Mouse (Mus musculus) limb, embryonic 12.5 days (tissue): ENCODE data around the gene Haghl. TPM values are rescaled to one million over a fixed set of nuclear protein-coding genes. Genes with fewer than 3 reads are reported as not detected.
A peak's percentile ranks its signal among the peaks of the same experiment; 100 is the strongest.

Source experiments
- ATAC-seq: fragments of 200-750 bp; cut with Nextera tagmentation; 2 replicates; pipeline ENCODE4 v1.8.0; 2017; ENCODE audit warnings: low read depth, moderate TSS enrichment; ENCODE audit not compliant: insufficient number of reproducible peaks, insufficient read depth, low FRiP score, low TSS enrichment
- H3K27ac ChIP-seq: fragments of 300-500 bp; sonication (generic); 2 replicates; pipeline ENCODE4 v1.5.1; 2016; ENCODE audit warnings: mild to moderate bottlenecking, moderate library complexity
- H3K27me3 ChIP-seq: fragments of 300-500 bp; sonication (generic); 2 replicates; pipeline ENCODE4 v1.6.1; 2016; ENCODE audit warnings: mild to moderate bottlenecking, moderate library complexity
- H3K36me3 ChIP-seq: fragments of 300-500 bp; sonication (generic); 2 replicates; pipeline ENCODE4 v1.6.1; 2016; ENCODE audit warnings: mild to moderate bottlenecking, moderate library complexity
- H3K4me1 ChIP-seq: fragments of 300-500 bp; sonication (generic); replicated peaks from 2 replicates; pipeline ENCODE4 v1.6.1; 2016
- H3K4me2 ChIP-seq: fragments of 300-500 bp; sonication (generic); 2 replicates; pipeline ENCODE4 v1.6.1; 2016; ENCODE audit warnings: mild to moderate bottlenecking, moderate library complexity
- H3K4me3 ChIP-seq: fragments of 300-500 bp; sonication (generic); replicated peaks from 2 replicates; pipeline ENCODE4 v1.5.1; 2016; ENCODE audit warnings: mild to moderate bottlenecking
- H3K9ac ChIP-seq: fragments of 300-500 bp; sonication (generic); replicated peaks from 2 replicates; pipeline ENCODE4 v1.6.1; 2016; ENCODE audit warnings: mild to moderate bottlenecking, moderate library complexity
- H3K9me3 ChIP-seq: fragments of 300-500 bp; sonication (generic); 2 replicates; pipeline ENCODE4 v1.6.1; 2016; ENCODE audit warnings: mild to moderate bottlenecking, moderate library complexity
- WGBS: fragments of 180-500 bp; shearing (Covaris S2); methylation state at CpG from one replicate; pipeline ENCODE4 v1.1.7; 2016; 5-methylcytosine and 5-hydroxymethylcytosine counted together
- polyA plus RNA-seq: library from polyadenylated mRNA; unstranded; fragments of >200 nt; fragmentation: Nextera tagmentation; extraction: Ambion mirVana; gene quantifications from 2 replicates; pipeline ENCODE4 v1.2.1, GENCODE M21; 2016

The Haghl gene
- polyA plus RNA-seq, 1 experiment from 2014 or later, result 89.8 TPM

GRCm38 (mm10) chr17:25783861-25784574, 1.5 kb downstream of the Haghl start:
- ATAC-seq, result no peak
- Histone ChIP-seq H3K4me2 (peak overlapping the region; percentile 82), H3K9me3 (no peaks in the 10 kb centered on the region), H3K4me1 (peaks cover 24% of the 10 kb centered on the region), H3K4me3 (peak overlapping the region; percentile 64), H3K36me3 (peaks cover 72% of the 10 kb centered on the region), H3K27ac (peak overlapping the region; percentile 95; the same call in 1 of the 2 replicates), H3K27me3 (no peaks in the 10 kb centered on the region), H3K9ac (peak overlapping the region; percentile 78)
- WGBS, result 79% methylated on average over 15 of the region's 15 CpGs

GRCm38 (mm10) chr17:25783086-25783485, 2.4 kb downstream of the Haghl start:
- no peaks in the 10 kb centered on the region for H3K27me3 ChIP-seq
- H3K4me2 ChIP-seq, result no peak overlapping the region
- H3K4me3 ChIP-seq, result no peak overlapping the region
- H3K27ac ChIP-seq, result no peak overlapping the region
- no peak overlapping the region for H3K9ac ChIP-seq
- 85% methylated on average over 7 of the region's 7 CpGs for WGBS
- no peaks in the 10 kb centered on the region for H3K9me3 ChIP-seq
- H3K36me3 ChIP-seq, result peaks cover 66% of the 10 kb centered on the region
- H3K4me1 ChIP-seq, result peaks cover 24% of the 10 kb centered on the region
- ATAC-seq, result no peak

DNA sequence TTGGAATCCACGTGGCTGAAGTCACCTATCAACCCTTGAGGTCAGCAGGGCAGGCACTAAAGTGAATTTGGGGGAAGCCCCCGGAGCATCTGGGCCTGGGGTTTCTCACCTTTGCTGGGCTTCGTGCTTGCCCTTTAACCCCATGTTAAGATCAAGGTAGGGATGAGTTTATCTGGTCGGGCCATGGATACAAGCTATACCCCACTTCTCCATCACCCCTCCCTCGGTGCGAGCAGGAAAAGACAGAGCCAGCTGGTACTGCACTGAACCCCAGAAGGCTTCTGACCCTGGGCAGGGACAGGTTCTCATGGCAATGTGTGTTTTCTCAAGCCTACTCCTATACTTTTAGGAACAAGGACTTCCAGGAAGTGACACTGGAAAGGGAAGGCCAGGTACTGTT, 4.1 kb downstream of the Haghl start:
- no peak for ATAC-seq
- WGBS, result 70% methylated on average over 6 of the region's 6 CpGs
- Histone ChIP-seq H3K27ac (no peak overlapping the region), H3K9me3 (no peaks in the 10 kb centered on the region), H3K4me1 (peaks cover 24% of the 10 kb centered on the region), H3K4me3 (no peak overlapping the region), H3K9ac (no peak overlapping the region), H3K36me3 (peaks cover 64% of the 10 kb centered on the region), H3K27me3 (no peaks in the 10 kb centered on the region), H3K4me2 (no peak overlapping the region)

GRCm38 (mm10) chr17:25777948-25778347, 7.5 kb downstream of the Haghl start:
- no peak overlapping the region for H3K27ac ChIP-seq
- no peaks in the 10 kb centered on the region for H3K27me3 ChIP-seq
- H3K4me3 ChIP-seq, result no peak overlapping the region
- peaks cover 49% of the 10 kb centered on the region for H3K36me3 ChIP-seq
- no peak for ATAC-seq
- H3K4me1 ChIP-seq, result peaks cover 10% of the 10 kb centered on the region
- no peak overlapping the region for H3K9ac ChIP-seq
- no peak overlapping the region for H3K4me2 ChIP-seq
- no peaks in the 10 kb centered on the region for H3K9me3 ChIP-seq
- WGBS, result 93% methylated on average over 5 of the region's 5 CpGs

DNA sequence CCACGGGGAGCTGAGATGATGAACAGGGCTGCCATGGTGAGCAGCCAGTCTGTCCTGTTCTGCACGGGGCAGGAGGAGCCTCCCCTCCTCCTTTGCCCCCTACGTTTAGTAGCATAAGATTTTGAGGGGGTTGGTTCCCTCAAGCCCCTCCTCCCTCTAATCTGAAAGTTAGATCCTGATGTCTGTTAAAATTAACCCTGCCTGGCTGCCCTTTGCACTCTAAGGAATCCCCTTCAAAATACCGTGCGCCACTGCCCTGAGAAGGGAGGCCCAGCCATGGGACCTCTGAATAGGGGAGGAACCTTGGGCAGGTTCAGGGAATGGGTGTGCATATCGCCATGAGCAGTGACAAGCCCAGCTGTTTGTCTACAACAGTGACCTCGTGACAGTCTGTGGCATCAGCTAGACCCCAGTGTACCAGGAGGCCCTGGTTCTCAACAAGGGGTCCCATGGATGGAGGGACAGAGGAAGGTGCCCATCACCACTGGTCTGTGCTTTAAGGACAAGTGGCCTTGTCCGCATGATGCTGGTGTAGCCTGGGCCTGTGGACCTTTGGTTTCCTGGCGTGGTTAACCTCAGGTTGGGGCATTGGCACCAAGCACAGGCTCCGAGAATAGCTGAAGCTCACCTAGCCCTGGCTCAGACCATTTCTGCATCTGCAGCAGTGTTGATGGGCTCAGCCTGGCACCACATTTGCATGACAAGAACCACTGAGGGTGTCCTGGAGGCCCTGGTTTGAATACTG, 10.0 kb downstream of the Haghl start:
- Histone ChIP-seq H3K4me3 (no peak overlapping the region), H3K27ac (no peak overlapping the region), H3K9ac (no peak overlapping the region), H3K9me3 (no peaks in the 10 kb centered on the region), H3K4me2 (no peak overlapping the region), H3K36me3 (peaks cover 24% of the 10 kb centered on the region), H3K27me3 (no peaks in the 10 kb centered on the region), H3K4me1 (peaks cover 9% of the 10 kb centered on the region)
- 86% methylated on average over 10 of the region's 10 CpGs for WGBS
- ATAC-seq, result no peak

GRCm38 (mm10) chr17:25773549-25774120, 11.8 kb downstream of the Haghl start, which contains the start of gene Narfl:
Gene Narfl (plus strand): TSS chr17:25773776.
- H3K4me2 ChIP-seq, result peak within 1 kb of the TSS; percentile 90
- 0 out of 2 replicates have a peak, but pooled peaks cover 6% of the 10 kb centered on the region for H3K27me3 ChIP-seq
- peak within 1 kb of the TSS; percentile 83 for H3K9ac ChIP-seq
- ATAC-seq, result peak; percentile 77
- peak within 1 kb of the TSS; percentile 73 for H3K4me3 ChIP-seq
- WGBS, result 0% methylated on average over 37 of the region's 37 CpGs
- no peaks in the 10 kb centered on the region for H3K9me3 ChIP-seq
- H3K36me3 ChIP-seq, result peaks cover 14% of the 10 kb centered on the region
- peaks cover 9% of the 10 kb centered on the region for H3K4me1 ChIP-seq
- no peak within 1 kb of the TSS for H3K27ac ChIP-seq

- Histone ChIP-seq H3K27me3 (peaks cover 12% of the 10 kb centered on the region; the same call in 1 of the 2 replicates), H3K9me3 (no peaks in the 10 kb centered on the region), H3K4me1 (peaks cover 9% of the 10 kb centered on the region), H3K36me3 (no peaks in the 10 kb centered on the region), H3K4me2 (no peak overlapping the region), H3K4me3 (no peak overlapping the region), H3K9ac (no peak overlapping the region), H3K27ac (no peak overlapping the region)
- no peak for ATAC-seq
- 24% methylated on average over 8 of the region's 9 CpGs for WGBS
Measured at GRCm38 (mm10) chr17:25769331-25769730, 16.1 kb downstream of the Haghl start.

DNA sequence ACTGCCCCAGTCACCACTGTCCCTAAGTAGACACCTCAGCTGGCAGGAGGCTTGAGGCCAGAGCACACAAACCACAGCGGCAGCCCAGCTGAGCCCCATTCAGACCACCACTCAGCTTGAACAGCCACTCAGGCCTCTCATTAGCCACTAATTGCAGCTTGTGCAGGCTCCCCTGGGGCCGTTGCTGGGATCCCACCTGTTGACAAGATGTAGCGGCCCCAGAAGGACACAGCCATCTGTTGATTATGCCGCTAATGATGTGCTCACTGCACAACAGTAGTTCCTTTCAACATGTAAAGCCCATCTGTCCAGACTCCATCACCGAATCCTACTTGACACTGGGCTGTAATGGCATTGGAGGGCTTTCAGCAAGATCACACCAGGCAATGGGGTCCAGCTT, 19.6 kb downstream of the Haghl start:
- H3K9me3 ChIP-seq, result no peaks in the 10 kb centered on the region
- no peak overlapping the region for H3K4me2 ChIP-seq
- H3K4me3 ChIP-seq, result no peak overlapping the region
- H3K9ac ChIP-seq, result no peak overlapping the region
- peaks cover 5% of the 10 kb centered on the region; the same call in 1 of the 2 replicates for H3K4me1 ChIP-seq
- peaks cover 12% of the 10 kb centered on the region; the same call in 1 of the 2 replicates for H3K27me3 ChIP-seq
- ATAC-seq, result no peak
- H3K27ac ChIP-seq, result no peak overlapping the region
- 19% methylated on average over 5 of the region's 5 CpGs for WGBS
- H3K36me3 ChIP-seq, result no peaks in the 10 kb centered on the region

- no peaks in the 10 kb centered on the region for H3K9me3 ChIP-seq
- ATAC-seq, result no peak
- peaks cover 5% of the 10 kb centered on the region; the same call in 1 of the 2 replicates for H3K4me1 ChIP-seq
- no peaks in the 10 kb centered on the region for H3K36me3 ChIP-seq
- H3K27ac ChIP-seq, result no peak overlapping the region
- H3K27me3 ChIP-seq, result peaks cover 5% of the 10 kb centered on the region; the same call in 1 of the 2 replicates
- WGBS, result 32% methylated on average over 3 of the region's 3 CpGs
- H3K4me3 ChIP-seq, result no peak overlapping the region
- H3K4me2 ChIP-seq, result no peak overlapping the region
- no peak overlapping the region for H3K9ac ChIP-seq
Measured at GRCm38 (mm10) chr17:25762591-25762990, 22.9 kb downstream of the Haghl start.

GRCm38 (mm10) chr17:25761561-25761970, 23.9 kb downstream of the Haghl start:
- WGBS, result 70% methylated on average over 4 of the region's 4 CpGs
- Histone ChIP-seq H3K36me3 (no peaks in the 10 kb centered on the region), H3K27ac (no peak overlapping the region), H3K9ac (no peak overlapping the region), H3K4me3 (no peak overlapping the region), H3K4me1 (peaks cover 5% of the 10 kb centered on the region; the same call in 1 of the 2 replicates), H3K4me2 (no peak overlapping the region), H3K27me3 (no peaks in the 10 kb centered on the region; the same call in 1 of the 2 replicates), H3K9me3 (no peaks in the 10 kb centered on the region)
- no peak for ATAC-seq

- Histone ChIP-seq H3K4me3 (no peak overlapping the region), H3K9ac (no peak overlapping the region), H3K4me2 (no peak overlapping the region), H3K36me3 (no peaks in the 10 kb centered on the region), H3K27ac (no peak overlapping the region), H3K4me1 (peaks cover 10% of the 10 kb centered on the region), H3K9me3 (no peaks in the 10 kb centered on the region), H3K27me3 (no peaks in the 10 kb centered on the region; the same call in 1 of the 2 replicates)
- ATAC-seq, result no peak
- WGBS, result 74% methylated on average over 8 of the region's 8 CpGs
Measured at GRCm38 (mm10) chr17:25760148-25760547, 25.3 kb downstream of the Haghl start.
